Mouse (Mus musculus) spleen, adult 2 months (tissue): ENCODE results near the gene Slc25a5.

Experiments used
- CTCF ChIP-seq: fragments of 200-500 bp; IDR thresholded peaks from 2 replicates; pipeline ENCODE4 v1.5.1; 2011; ENCODE audit warnings: mild to moderate bottlenecking, inconsistent platforms; ENCODE audit not compliant: insufficient read depth, insufficient read length, insufficient replicate concordance; ENCODE audit errors: extremely low read depth
- POLR2A ChIP-seq: fragments of 200-500 bp; IDR thresholded peaks from 2 replicates; pipeline ENCODE4 v1.6.1; 2011; ENCODE audit warnings: low read depth, low read length, inconsistent platforms

DNA sequence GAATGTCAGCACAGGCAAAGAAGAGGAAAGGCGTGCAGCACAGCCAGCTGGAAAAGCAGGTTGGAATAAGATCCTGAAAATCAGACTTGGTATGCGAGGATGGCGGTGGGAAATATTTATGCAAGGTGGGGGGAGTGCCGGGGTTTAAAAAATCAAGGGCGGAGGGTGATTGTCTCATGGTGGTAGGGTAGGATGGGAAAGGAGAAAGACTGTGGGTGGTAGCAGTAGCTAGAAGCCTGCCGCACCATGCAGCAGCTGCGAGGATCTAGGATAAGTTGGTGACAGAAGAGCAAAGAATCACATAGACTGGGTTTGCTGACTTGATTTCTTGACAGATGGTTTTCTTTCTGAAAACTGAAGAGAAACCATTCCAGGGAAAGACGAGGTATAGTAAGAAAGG, 48.7 kb upstream of the Slc25a5 start:
- TF ChIP-seq POLR2A, result no peak
- TF ChIP-seq CTCF, result no peak
